Mouse (Mus musculus) stomach, embryonic 16.5 days (tissue): Measurements from ENCODE around the gene Mras. TPM values are rescaled to one million over a fixed set of nuclear protein-coding genes. Genes with fewer than 3 reads are reported as not detected.

Experiments
- ATAC-seq: fragments of 200-750 bp; cut with Nextera tagmentation; 2 replicates; pipeline ENCODE4 v1.8.0; 2017; ENCODE audit warnings: moderate number of reproducible peaks, moderate TSS enrichment; ENCODE audit not compliant: insufficient read depth, low FRiP score
- H3K27ac ChIP-seq: fragments of 300-500 bp; sonication (generic); 2 replicates; pipeline ENCODE4 v1.5.1; 2014; ENCODE audit warnings: low read length
- H3K27me3 ChIP-seq: fragments of 300-500 bp; sonication (generic); 2 replicates; pipeline ENCODE4 v1.6.1; 2014; ENCODE audit warnings: low read length, control low read depth, mixed read lengths; ENCODE audit not compliant: control insufficient read depth, insufficient read depth
- H3K36me3 ChIP-seq: fragments of 300-500 bp; sonication (generic); 2 replicates; pipeline ENCODE4 v1.6.1; 2014; ENCODE audit warnings: low read length; ENCODE audit not compliant: control insufficient read depth, insufficient read depth
- H3K4me1 ChIP-seq: fragments of 300-500 bp; sonication (generic); 2 replicates; pipeline ENCODE4 v1.6.1; 2014; ENCODE audit warnings: low read length, control low read depth, mixed read lengths; ENCODE audit not compliant: control insufficient read depth, insufficient read depth
- H3K4me2 ChIP-seq: fragments of 300-500 bp; sonication (generic); 2 replicates; pipeline ENCODE4 v1.6.1; 2014; ENCODE audit warnings: low read depth, low read length, mixed read lengths
- H3K4me3 ChIP-seq: fragments of 300-500 bp; sonication (generic); replicated peaks from 2 replicates; pipeline ENCODE4 v1.5.1; 2014; ENCODE audit warnings: mild to moderate bottlenecking, low read length
- H3K9ac ChIP-seq: fragments of 300-500 bp; sonication (generic); 2 replicates; pipeline ENCODE4 v1.6.1; 2014; ENCODE audit warnings: low read length
- H3K9me3 ChIP-seq: fragments of 300-500 bp; sonication (generic); replicated peaks from 2 replicates; pipeline ENCODE4 v1.6.1; 2016; ENCODE audit warnings: low read length, control low read depth; ENCODE audit not compliant: control insufficient read depth
- WGBS: fragments of 180-500 bp; shearing (Covaris S2); extraction: QIAGEN DNeasy Blood & Tissue Kit; methylation state at CpG from one replicate; pipeline ENCODE4 v1.1.7; 2014; 5-methylcytosine and 5-hydroxymethylcytosine counted together
- polyA plus RNA-seq: library from polyadenylated mRNA; unstranded; fragments of >200 nt; fragmentation: Nextera tagmentation; extraction: Ambion mirVana; gene quantifications from 2 replicates; pipeline ENCODE4 v1.2.1, GENCODE M21; 2015

Mras gene
- polyA plus RNA-seq, 1 experiment from 2014 or later = 8.4 TPM

DNA sequence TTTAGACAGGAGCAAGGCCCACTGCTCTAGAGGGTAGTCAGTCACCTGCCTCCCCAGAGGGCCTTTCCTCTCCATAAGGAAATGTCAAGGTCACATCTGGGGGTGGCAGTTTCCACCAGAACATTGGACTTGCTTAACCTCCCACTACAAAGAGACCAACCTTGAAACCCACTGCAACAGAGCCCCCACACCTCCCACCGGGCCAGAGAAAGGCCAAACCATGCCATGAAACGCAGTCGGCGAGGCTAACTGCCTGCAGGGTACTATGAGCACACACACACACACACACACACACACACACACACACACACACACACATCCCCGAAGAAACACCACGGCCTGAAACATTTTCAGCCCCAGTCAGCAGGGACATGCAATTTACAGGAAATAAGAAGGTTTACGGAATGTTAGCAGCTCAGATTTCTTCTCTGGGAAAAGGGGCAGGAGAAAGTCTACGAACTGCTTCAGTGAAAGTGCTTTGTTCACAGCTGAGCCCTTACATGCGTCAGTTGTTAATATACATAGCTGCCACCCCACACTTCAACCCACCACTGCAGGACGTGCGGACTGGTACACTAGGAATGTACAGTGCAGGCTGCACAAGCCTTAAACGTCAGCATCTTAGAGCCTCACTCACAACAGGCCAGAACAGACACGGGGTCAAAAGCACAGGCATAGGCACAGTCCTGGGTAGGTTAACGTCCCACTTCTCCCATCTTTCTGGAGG is 2.1 kb downstream of the Mras start:
- H3K4me2 ChIP-seq = peak overlapping the region; percentile 89
- no peaks in the 10 kb centered on the region for H3K9me3 ChIP-seq
- WGBS = 35% methylated on average over 14 of the region's 14 CpGs
- peak overlapping the region; percentile 7; the same call in 1 of the 2 replicates for H3K27ac ChIP-seq
- H3K4me3 ChIP-seq = peak overlapping the region; percentile 79
- no peaks in the 10 kb centered on the region for H3K36me3 ChIP-seq
- H3K4me1 ChIP-seq = 0 out of 2 replicates have a peak, but pooled peaks cover 5% of the 10 kb centered on the region
- H3K9ac ChIP-seq = peak overlapping the region; percentile 90
- H3K27me3 ChIP-seq = peaks cover 8% of the 10 kb centered on the region; the same call in 1 of the 2 replicates
- ATAC-seq = peak; percentile 28; the same call in 1 of the 2 replicates

DNA sequence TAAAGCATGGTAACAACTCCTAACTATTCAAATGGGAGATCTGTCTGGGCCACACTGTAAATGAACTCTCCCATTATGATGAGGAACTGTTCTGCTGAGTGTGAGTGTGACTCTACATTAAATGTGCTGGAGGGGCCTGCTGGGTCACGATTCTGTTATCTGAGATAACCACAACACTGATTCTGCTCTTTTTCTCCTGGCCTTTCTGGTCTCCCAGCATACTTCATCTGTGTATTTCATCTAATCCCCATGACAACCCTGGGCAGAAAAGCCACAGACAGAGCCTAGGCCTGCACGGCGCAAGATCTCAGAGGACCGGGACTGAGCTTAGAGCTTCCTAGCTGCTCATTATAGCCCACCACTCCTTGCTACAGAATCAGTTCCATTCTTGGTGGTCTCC is 4.7 kb downstream of the Mras start:
- 0 out of 2 replicates have a peak, but pooled peaks cover 3% of the 10 kb centered on the region for H3K4me1 ChIP-seq
- no peaks in the 10 kb centered on the region for H3K27me3 ChIP-seq
- no peak overlapping the region for H3K9ac ChIP-seq
- ATAC-seq = no peak
- no peaks in the 10 kb centered on the region for H3K36me3 ChIP-seq
- H3K9me3 ChIP-seq = no peaks in the 10 kb centered on the region
- H3K4me3 ChIP-seq = no peak overlapping the region
- no peak overlapping the region for H3K27ac ChIP-seq
- no peak overlapping the region for H3K4me2 ChIP-seq
- WGBS = 76% methylated on average over 4 of the region's 4 CpGs

DNA sequence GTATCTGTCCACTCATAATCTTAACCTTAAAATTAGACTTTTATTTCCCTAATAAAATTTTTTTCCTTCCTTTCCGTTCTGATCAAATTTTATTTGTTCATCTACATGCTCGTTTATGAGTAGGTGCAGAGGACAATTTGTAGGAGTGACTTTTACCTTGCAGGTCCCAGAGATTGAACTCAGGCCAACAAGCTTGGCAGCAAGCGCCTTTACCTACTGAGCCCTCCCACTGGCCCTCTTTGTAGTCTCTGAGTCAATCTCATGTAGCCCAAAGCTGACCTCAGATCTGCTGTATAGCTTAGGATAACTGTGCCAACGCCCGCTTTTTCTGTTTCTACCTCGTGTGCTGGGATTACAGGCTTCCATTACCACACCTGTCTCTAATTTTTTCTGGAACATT is 5.2 kb downstream of the Mras start:
- 77% methylated on average over 6 of the region's 6 CpGs for WGBS
- Histone ChIP-seq H3K36me3 (no peaks in the 10 kb centered on the region), H3K27me3 (no peaks in the 10 kb centered on the region), H3K27ac (no peak overlapping the region), H3K4me1 (no peaks in the 10 kb centered on the region), H3K9ac (no peak overlapping the region), H3K4me2 (no peak overlapping the region), H3K4me3 (no peak overlapping the region), H3K9me3 (no peaks in the 10 kb centered on the region)
- no peak for ATAC-seq

DNA sequence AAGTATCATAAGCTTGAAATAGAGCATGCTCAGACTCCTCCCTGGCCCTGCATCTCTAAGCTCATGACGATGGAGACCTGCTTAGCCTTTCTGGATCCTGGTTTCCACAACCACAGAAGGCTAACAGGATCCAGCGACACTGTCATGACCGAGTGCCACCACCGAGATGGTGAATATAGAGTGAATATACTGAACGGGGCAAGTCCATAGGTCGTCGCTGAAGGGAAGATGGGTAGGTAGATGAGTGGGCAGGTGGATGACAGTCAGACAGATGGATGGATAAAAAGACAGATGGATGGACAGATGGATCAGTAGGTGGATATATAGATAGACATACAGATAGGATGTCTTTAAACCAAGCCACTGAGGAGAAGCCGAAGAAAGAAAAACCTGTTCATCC is 5.8 kb downstream of the Mras start:
- 87% methylated on average over 8 of the region's 8 CpGs for WGBS
- Histone ChIP-seq H3K4me3 (no peak overlapping the region), H3K27ac (no peak overlapping the region), H3K36me3 (no peaks in the 10 kb centered on the region), H3K27me3 (no peaks in the 10 kb centered on the region), H3K9me3 (no peaks in the 10 kb centered on the region), H3K4me1 (no peaks in the 10 kb centered on the region), H3K4me2 (no peak overlapping the region), H3K9ac (no peak overlapping the region)
- no peak for ATAC-seq

DNA sequence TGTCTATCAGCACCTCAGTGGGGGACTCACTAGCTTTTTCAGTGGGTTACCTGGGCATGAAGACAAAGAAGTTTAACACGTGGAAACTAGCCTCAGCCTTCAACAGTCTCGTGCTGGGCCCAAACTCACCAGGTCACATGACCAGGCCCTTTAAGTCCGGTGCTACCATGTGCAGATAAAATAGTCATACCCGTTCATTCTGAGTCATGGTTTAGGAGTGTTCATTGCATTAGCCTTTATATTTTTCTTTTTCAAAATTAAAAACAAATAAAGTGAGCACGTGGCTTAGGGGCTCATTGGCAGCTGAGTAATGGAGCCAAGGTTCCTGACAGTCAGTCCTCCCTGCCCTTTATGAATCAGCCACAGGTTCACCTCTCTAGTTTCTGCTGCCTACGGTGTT is 6.4 kb downstream of the Mras start:
- no peak for ATAC-seq
- Histone ChIP-seq H3K27me3 (no peaks in the 10 kb centered on the region), H3K36me3 (no peaks in the 10 kb centered on the region), H3K9ac (no peak overlapping the region), H3K4me1 (no peaks in the 10 kb centered on the region), H3K4me2 (no peak overlapping the region), H3K4me3 (no peak overlapping the region), H3K9me3 (no peaks in the 10 kb centered on the region), H3K27ac (no peak overlapping the region)
- 65% methylated on average over 6 of the region's 6 CpGs for WGBS

DNA sequence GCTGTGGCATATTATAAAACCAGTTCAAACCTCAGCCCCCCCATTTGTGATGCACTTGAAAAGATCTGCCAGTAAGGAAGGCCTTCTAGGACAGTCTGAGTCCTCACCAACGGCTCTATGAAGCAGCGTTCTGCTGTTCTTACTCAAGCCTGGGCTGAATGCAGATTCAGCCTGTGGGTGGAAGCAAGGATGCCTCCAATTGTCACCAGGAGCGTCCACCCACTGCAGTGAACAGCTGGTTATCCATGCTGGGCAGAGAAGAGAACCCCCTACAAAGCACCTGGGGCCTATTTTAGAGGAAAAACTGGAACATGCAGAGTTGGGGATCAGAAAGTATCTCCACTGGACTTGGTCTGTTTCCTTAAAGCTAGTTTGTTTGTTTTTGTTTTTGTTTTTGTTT is 7.3 kb downstream of the Mras start:
- no peak for ATAC-seq
- H3K27ac ChIP-seq = no peak overlapping the region
- no peak overlapping the region for H3K4me2 ChIP-seq
- H3K27me3 ChIP-seq = no peaks in the 10 kb centered on the region
- H3K9ac ChIP-seq = no peak overlapping the region
- H3K4me1 ChIP-seq = no peaks in the 10 kb centered on the region
- WGBS = 92% methylated on average over 3 of the region's 3 CpGs
- no peak overlapping the region for H3K4me3 ChIP-seq
- H3K36me3 ChIP-seq = no peaks in the 10 kb centered on the region
- no peaks in the 10 kb centered on the region for H3K9me3 ChIP-seq

DNA sequence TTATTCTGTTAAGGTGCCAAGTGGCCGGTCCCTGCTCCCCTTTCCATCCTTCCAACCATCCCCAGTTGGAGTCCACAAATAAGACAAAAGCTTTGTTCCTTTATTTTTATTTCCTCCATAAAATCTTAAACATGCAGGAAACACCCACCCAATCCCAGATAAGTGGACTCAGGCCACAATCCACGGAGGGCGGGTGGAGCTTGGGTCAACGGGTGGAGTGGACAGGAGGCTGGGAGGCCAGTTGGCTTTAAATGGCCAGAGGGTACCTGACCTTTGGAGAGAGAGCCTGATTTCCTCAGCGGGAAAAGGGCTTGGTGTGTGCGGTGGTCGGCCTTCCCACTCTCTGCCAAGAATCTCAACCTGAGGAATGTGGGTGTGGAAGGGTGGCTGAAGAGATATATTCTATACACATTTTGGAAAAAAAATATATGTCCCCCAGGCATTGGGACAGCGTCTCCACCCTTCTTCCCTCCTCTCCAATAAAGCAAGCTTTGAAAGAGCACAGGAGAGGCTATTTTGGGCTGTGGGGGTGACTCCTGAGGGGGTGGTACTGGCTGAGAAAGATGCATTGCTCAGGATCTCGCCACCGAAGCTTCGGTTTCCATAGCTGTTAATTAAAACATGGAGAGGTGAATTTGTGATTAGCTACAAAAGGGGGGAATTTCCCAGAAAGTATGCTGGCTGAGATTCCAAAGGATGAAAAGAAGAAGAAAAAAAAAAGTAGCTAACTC is 8.4 kb downstream of the Mras start:
- H3K27ac ChIP-seq = no peak overlapping the region
- H3K36me3 ChIP-seq = no peaks in the 10 kb centered on the region
- ATAC-seq = no peak
- H3K4me1 ChIP-seq = no peaks in the 10 kb centered on the region
- WGBS = 70% methylated on average over 11 of the region's 11 CpGs
- no peak overlapping the region for H3K4me3 ChIP-seq
- H3K27me3 ChIP-seq = no peaks in the 10 kb centered on the region
- no peak overlapping the region for H3K9ac ChIP-seq
- no peaks in the 10 kb centered on the region for H3K9me3 ChIP-seq
- H3K4me2 ChIP-seq = no peak overlapping the region

DNA sequence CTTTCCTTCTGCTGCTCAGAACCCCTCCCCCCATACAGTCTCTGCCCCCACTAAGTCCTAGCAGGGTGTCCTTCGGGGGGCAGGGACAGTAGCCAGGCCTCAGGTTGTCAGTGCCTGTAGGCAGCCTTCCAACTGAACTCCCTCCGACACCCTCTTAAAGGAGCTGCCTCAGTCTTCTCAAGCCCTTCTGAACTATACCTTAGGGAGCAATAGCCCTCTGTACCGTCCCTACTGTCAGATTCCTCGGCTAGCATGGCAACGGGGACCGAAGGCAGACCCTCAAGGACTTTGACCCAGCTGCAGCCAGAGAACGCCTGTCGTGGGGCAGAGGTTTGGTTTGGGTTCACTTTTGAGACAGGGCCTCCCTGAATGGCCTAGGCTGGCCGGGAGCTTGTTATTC is 11.9 kb downstream of the Mras start:
- no peaks in the 10 kb centered on the region for H3K4me1 ChIP-seq
- no peak for ATAC-seq
- no peak overlapping the region for H3K27ac ChIP-seq
- 55% methylated on average over 9 of the region's 9 CpGs for WGBS
- no peak overlapping the region for H3K4me3 ChIP-seq
- no peaks in the 10 kb centered on the region for H3K36me3 ChIP-seq
- H3K9me3 ChIP-seq = no peaks in the 10 kb centered on the region
- no peak overlapping the region for H3K4me2 ChIP-seq
- no peak overlapping the region for H3K9ac ChIP-seq
- H3K27me3 ChIP-seq = no peaks in the 10 kb centered on the region

DNA sequence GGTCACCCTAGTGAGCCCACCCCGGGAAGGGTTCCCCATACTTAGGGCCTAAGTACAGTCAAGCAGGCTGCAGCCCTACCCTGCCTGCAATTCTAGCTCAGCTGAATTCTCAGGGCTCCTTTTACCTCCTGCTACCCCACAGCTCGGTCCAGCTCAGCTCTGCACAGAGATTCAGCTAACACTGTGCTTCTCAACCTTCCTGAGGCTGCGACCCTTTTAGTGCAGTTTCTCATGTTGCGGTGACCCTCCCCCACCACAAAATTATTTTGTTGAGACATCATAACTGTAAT is 12.7 kb downstream of the Mras start:
- WGBS = 52% methylated on average over 4 of the region's 4 CpGs
- Histone ChIP-seq H3K36me3 (no peaks in the 10 kb centered on the region), H3K4me3 (no peak overlapping the region), H3K27ac (no peak overlapping the region), H3K9me3 (no peaks in the 10 kb centered on the region), H3K27me3 (no peaks in the 10 kb centered on the region), H3K4me1 (no peaks in the 10 kb centered on the region), H3K4me2 (no peak overlapping the region), H3K9ac (no peak overlapping the region)
- ATAC-seq = no peak
